Mouse (Mus musculus) kidney, adult 2 months (tissue): ENCODE measurements at regions not wholly inside any gene's neighbourhood (a gene's known extent, or its start where the extent isn't known, plus 50 kb on each side); places are given as distances from the start of the nearest gene placed in this dataset.

Experiments used
- CTCF ChIP-seq: fragments of 200-500 bp; conservative IDR thresholded peaks from 2 replicates; pipeline ENCODE4 v1.5.1; 2011; ENCODE audit warnings: low read depth, mild to moderate bottlenecking, control low read depth, low read length, moderate library complexity, mixed read lengths; ENCODE audit not compliant: insufficient read depth, insufficient read length
- POLR2A ChIP-seq: fragments of 200-500 bp; IDR thresholded peaks from one replicate; pipeline ENCODE4 v1.6.1; 2011; ENCODE audit warnings: low read depth, low read length, control low read depth

- TF ChIP-seq POLR2A (no peak), CTCF (no peak)
Observed at GRCm38 (mm10) chr2:9386566-9386965, 494.5 kb upstream of the 4930412O13Rik start.
